Mouse (Mus musculus) heart, postnatal 0 days (tissue): ENCODE results near the gene Hadh. TPM values are rescaled to one million over a fixed set of nuclear protein-coding genes. Genes with fewer than 3 reads are reported as not detected.
A peak's percentile ranks its signal among the peaks of the same experiment; 100 is the strongest.

Experiments used
- ATAC-seq: fragments of 200-750 bp; cut with Nextera tagmentation; 2 replicates; pipeline ENCODE4 v1.8.0; 2017; ENCODE audit warnings: low read depth, moderate number of reproducible peaks, moderate library complexity; ENCODE audit not compliant: insufficient read depth
- DNase-seq: peaks from one replicate; pipeline ENCODE4 v3.0.0-alpha.2; 2016; ENCODE audit warnings: low spot score
- H3K27ac ChIP-seq: fragments of 300-500 bp; sonication (generic); 2 replicates; pipeline ENCODE4 v1.5.1; 2014; ENCODE audit warnings: low read depth, mild to moderate bottlenecking
- H3K27me3 ChIP-seq: fragments of 300-500 bp; sonication (generic); 2 replicates; pipeline ENCODE4 v1.6.1; 2014; ENCODE audit warnings: low read length, mixed read lengths; ENCODE audit not compliant: control insufficient read depth, insufficient read depth
- H3K36me3 ChIP-seq: fragments of 300-500 bp; sonication (generic); replicated peaks from 2 replicates; pipeline ENCODE4 v1.6.1; 2014; ENCODE audit warnings: low read length, mixed read lengths; ENCODE audit not compliant: control insufficient read depth, insufficient read depth
- H3K4me1 ChIP-seq: fragments of 300-500 bp; sonication (generic); 2 replicates; pipeline ENCODE4 v1.6.1; 2014; ENCODE audit warnings: antibody characterized with exemption; ENCODE audit not compliant: control insufficient read depth, insufficient read depth
- H3K4me2 ChIP-seq: fragments of 300-500 bp; sonication (generic); 2 replicates; pipeline ENCODE4 v1.6.1; 2014; ENCODE audit warnings: low read depth, mild to moderate bottlenecking, low read length, moderate library complexity
- H3K4me3 ChIP-seq: fragments of 300-500 bp; sonication (generic); 2 replicates; pipeline ENCODE4 v1.5.1; 2014; ENCODE audit warnings: low read depth, low read length
- H3K9ac ChIP-seq: fragments of 300-500 bp; sonication (generic); replicated peaks from 2 replicates; pipeline ENCODE4 v1.6.1; 2014; ENCODE audit warnings: low read depth, low read length, mixed read lengths
- H3K9me3 ChIP-seq: fragments of 300-500 bp; sonication (generic); replicated peaks from 2 replicates; pipeline ENCODE4 v1.6.1; 2016; ENCODE audit warnings: low read length; ENCODE audit not compliant: control insufficient read depth
- CTCF ChIP-seq: IDR thresholded peaks from 2 replicates; pipeline ENCODE4 v1.5.1; 2016; ENCODE audit warnings: antibody characterized with exemption, control low read depth, low read depth
- EP300 ChIP-seq: IDR thresholded peaks from 2 replicates; pipeline ENCODE4 v1.6.1; 2016; ENCODE audit warnings: antibody characterized with exemption, low read depth
- WGBS: fragments of 180-500 bp; shearing (Covaris S2); extraction: QIAGEN DNeasy Blood & Tissue Kit; methylation state at CpG from one replicate; pipeline ENCODE4 v1.1.7; 2014; 5-methylcytosine and 5-hydroxymethylcytosine counted together
- polyA plus RNA-seq: library from polyadenylated mRNA; unstranded; fragments of >200 nt; fragmentation: Nextera tagmentation; extraction: Ambion mirVana; gene quantifications from 2 replicates; pipeline ENCODE4 v1.2.1, GENCODE M21; 2015
- total RNA-seq: library from RNA; depleted of rRNA; stranded (reverse); fragments of >200 nt; gene quantifications from 2 replicates; pipeline ENCODE4 v1.2.3, GENCODE M21; 2014; ENCODE audit warnings: low replicate concordance

Gene Hadh
- total and polyA plus RNA-seq, 2 experiments from 2014 or later, result 237 to 433 TPM

DNA sequence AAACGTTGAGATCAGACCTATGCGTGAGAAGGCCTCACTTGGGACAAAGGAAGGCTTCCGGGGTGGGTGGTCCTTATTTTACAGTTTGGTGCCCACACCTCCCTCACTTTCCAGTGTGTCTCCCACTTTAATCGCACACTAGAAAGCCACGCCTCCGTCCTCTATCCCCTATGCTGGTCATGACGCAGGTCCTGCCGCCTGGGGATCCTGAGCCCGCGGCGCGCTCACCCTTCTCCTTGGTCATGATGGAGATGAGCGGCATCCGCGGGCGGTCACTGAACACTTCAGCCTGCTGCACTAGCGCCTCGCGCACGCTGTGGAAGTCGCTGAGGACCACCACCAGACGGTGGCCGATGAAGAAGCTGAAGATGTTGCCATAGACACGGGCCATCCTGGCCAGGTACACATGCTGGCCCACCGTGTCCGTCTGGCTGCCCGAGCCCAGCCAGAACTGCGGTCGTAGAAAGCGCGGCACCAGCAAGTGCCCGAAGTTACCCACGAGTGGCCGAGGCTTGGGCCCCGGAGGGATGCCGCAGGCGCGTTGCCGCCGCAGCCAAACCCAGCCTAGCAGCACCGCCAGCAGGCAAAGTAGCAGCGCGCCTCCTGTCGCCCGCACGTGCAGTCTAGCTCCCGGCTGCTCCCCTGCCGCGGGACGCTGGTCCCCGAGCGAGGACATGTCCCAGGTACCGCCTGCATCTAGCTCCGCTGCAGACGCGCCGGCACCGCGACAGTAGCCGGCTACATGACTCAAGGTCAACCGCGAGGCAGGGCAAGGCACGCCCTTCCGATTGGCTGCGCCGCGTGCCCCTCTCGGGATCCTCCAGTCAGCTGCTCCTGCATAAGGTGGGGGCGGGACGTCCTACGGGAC lies 30.8 kb upstream of the Hadh start, which contains the start of gene Cyp2u1:
TSS of gene Cyp2u1 (minus strand) at position 776 of the 868 bp plus-strand sequence.
- peak within 1 kb of the TSS; percentile 93 for H3K4me2 ChIP-seq
- H3K9me3 ChIP-seq, result no peaks in the 10 kb centered on the region
- H3K4me1 ChIP-seq, result 0 out of 2 replicates have a peak, but pooled peaks cover 4% of the 10 kb centered on the region
- peak within 1 kb of the TSS; percentile 56 for H3K9ac ChIP-seq
- WGBS, result under 1% methylated on average over 71 of the region's 71 CpGs
- H3K27me3 ChIP-seq, result no peaks in the 10 kb centered on the region
- peak within 1 kb of the TSS; percentile 78 for H3K27ac ChIP-seq
- DNase-seq (peak; percentile 89), ATAC-seq (peak; percentile 98)
- H3K4me3 ChIP-seq, result peak within 1 kb of the TSS; percentile 73
- H3K36me3 ChIP-seq, result peaks cover 5% of the 10 kb centered on the region; the same call in 1 of the 2 replicates
- TF ChIP-seq CTCF, result 0 out of 2 replicates have a peak, but pooled peaks have one; percentile 7
- no peak for TF ChIP-seq EP300

DNA sequence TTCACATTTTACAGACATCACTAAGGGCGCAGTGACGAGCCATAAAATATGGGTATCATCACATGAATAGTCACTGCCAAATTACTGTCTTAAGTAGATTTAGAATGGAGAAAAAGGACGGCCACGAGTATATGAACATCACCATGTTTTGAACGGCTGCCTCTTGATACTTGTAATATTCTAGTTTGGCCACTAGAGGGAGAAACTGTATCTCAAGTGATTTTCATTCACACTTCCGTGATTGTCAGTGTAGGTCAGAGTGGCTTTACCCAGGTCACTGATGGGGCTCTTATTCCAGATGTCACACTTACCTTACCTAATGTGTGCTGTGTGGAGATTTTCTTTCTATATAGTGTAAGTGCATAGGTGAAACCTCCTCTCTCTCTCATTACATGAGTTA lies 28.0 kb upstream of the Hadh start:
- 8% methylated on average over 6 of the region's 6 CpGs for WGBS
- ATAC-seq (no peak), DNase-seq (peak; percentile 51)
- Histone ChIP-seq H3K27ac (no peak overlapping the region), H3K9ac (no peak overlapping the region), H3K9me3 (no peaks in the 10 kb centered on the region), H3K36me3 (peaks cover 10% of the 10 kb centered on the region; the same call in 1 of the 2 replicates), H3K4me1 (peaks cover 14% of the 10 kb centered on the region), H3K27me3 (no peaks in the 10 kb centered on the region), H3K4me3 (no peak overlapping the region), H3K4me2 (no peak overlapping the region)
- TF ChIP-seq CTCF, result peak; percentile 74
- no peak for TF ChIP-seq EP300

DNA sequence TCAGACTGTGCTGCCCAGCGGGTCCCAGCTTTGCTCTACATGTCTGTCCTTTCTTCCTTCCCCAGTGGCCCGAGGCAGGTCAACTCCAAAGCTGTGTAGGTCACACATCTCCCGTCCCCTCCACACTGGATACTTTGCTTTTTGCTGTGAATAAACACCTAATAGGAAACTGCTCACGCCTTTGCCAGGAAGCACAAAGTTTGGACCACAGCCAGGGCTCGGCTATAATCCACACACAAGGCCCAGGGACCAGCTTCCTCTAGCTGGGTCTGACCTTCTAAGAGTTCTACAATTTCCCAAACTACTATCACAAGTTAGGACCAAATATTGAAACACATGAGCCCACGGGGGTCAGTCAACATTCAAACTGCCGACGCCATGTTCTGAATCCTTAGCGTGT lies 27.2 kb upstream of the Hadh start:
- no peak overlapping the region for H3K4me2 ChIP-seq
- TF ChIP-seq EP300 (no peak), CTCF (no peak)
- no peak overlapping the region for H3K4me3 ChIP-seq
- ATAC-seq (no peak), DNase-seq (no peak)
- peaks cover 15% of the 10 kb centered on the region for H3K4me1 ChIP-seq
- H3K27ac ChIP-seq, result no peak overlapping the region
- peaks cover 10% of the 10 kb centered on the region; the same call in 1 of the 2 replicates for H3K36me3 ChIP-seq
- H3K27me3 ChIP-seq, result no peaks in the 10 kb centered on the region
- H3K9me3 ChIP-seq, result no peaks in the 10 kb centered on the region
- no peak overlapping the region for H3K9ac ChIP-seq
- 72% methylated on average over 9 of the region's 9 CpGs for WGBS

DNA sequence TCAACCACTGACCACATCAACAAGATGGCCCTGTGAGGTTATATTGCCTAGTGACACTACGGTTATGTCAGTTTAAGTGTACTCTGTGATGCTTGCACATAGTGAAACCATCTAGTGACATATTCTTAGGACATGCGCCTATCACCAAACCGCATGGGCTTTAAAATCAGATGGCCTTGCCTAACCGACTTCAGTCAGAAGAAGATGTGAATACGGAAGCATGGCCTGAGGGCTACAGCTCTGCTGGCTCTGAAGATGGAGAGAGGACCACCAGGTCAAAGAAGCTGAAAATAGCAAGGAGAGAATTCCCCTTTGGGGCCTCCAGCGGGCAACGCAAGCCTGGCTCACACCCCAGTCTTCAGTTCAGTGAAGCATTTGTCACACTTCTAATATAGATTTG lies 25.0 kb upstream of the Hadh start:
- TF ChIP-seq CTCF, result no peak
- TF ChIP-seq EP300, result no peak
- Histone ChIP-seq H3K4me1 (peaks cover 14% of the 10 kb centered on the region), H3K27ac (no peak overlapping the region), H3K36me3 (peaks cover 10% of the 10 kb centered on the region; the same call in 1 of the 2 replicates), H3K4me2 (no peak overlapping the region), H3K4me3 (no peak overlapping the region), H3K27me3 (no peaks in the 10 kb centered on the region), H3K9ac (no peak overlapping the region), H3K9me3 (no peaks in the 10 kb centered on the region)
- ATAC-seq (no peak), DNase-seq (no peak)
- WGBS, result 71% methylated on average over 7 of the region's 7 CpGs

DNA sequence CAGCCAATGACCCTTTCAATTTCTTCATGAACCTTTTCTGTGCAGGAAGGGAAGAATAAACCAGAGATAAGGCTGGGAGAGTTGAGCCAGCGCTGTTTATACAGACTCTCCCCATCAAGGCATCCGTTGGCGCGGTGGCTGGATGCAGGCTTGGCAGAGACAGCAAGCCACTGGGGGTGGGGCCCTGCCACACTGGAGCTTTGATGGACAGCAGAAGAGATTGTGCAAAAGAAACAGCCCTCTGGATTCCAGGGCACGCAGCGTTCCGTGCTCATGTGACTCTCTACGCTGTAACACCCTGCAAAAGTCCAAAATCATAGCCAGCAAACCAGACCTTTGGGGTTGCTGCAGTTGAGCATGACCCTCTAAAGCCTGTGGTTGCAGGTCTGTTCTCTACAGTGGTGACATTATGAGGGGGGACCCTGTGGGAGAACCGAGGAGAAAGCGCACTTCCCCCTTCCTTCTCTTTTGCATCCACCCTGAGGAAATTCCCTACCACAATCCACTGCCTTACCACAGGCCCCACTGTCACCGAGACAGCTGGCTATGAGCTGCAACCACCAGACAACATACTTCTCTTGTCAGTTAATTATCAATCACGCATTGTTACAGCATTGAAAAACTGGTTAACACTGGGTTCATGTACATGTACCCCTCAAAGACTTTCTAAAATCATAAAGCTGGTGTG lies 23.8 kb upstream of the Hadh start:
- H3K9me3 ChIP-seq, result no peaks in the 10 kb centered on the region
- 39% methylated on average over 12 of the region's 12 CpGs for WGBS
- H3K4me2 ChIP-seq, result peak overlapping the region; percentile 15; the same call in 1 of the 2 replicates
- ATAC-seq (peak; percentile 87), DNase-seq (peak; percentile 58)
- H3K27me3 ChIP-seq, result no peaks in the 10 kb centered on the region
- no peak overlapping the region for H3K9ac ChIP-seq
- H3K4me3 ChIP-seq, result no peak overlapping the region
- H3K36me3 ChIP-seq, result peaks cover 22% of the 10 kb centered on the region; the same call in 1 of the 2 replicates
- no peak for TF ChIP-seq CTCF
- TF ChIP-seq EP300, result no peak
- peak overlapping the region; percentile 57; the same call in 1 of the 2 replicates for H3K27ac ChIP-seq
- H3K4me1 ChIP-seq, result peaks cover 11% of the 10 kb centered on the region
